Mouse (Mus musculus) midbrain, embryonic 15.5 days (tissue): ENCODE results near the gene Gprin1. TPM values are rescaled to one million over a fixed set of nuclear protein-coding genes. Genes with fewer than 3 reads are reported as not detected.

ENCODE experiments used
- polyA plus RNA-seq: library from polyadenylated mRNA; unstranded; fragments of >200 nt; fragmentation: Nextera tagmentation; extraction: Ambion mirVana; gene quantifications from 2 replicates; pipeline ENCODE4 v1.2.1, GENCODE M21; 2015

Gene Gprin1
- polyA plus RNA-seq, 1 experiment from 2014 or later, result 26.0 TPM

Other genes starting within 250 kb of the Gprin1 start
- 23.8 and 27.2 TPM in 2 replicates for gene Simc1, start 246.1 kb downstream of the Gprin1 start, polyA plus RNA-seq
- gene 4833439L19Rik, start 184.4 kb downstream of the Gprin1 start, polyA plus RNA-seq, result 271 and 282 TPM in 2 replicates
- 116 and 121 TPM in 2 replicates for gene Arl10, start 174.9 kb downstream of the Gprin1 start, polyA plus RNA-seq
- 56.9 and 59.3 TPM in 2 replicates for gene Nop16, start 159.8 kb downstream of the Gprin1 start, polyA plus RNA-seq
- 229 and 232 TPM in 2 replicates for gene Higd2a, start 159.7 kb downstream of the Gprin1 start, polyA plus RNA-seq
- gene Cltb, start 138.5 kb downstream of the Gprin1 start, polyA plus RNA-seq, result 200 and 201 TPM in 2 replicates
- gene Faf2, start 128.1 kb downstream of the Gprin1 start, polyA plus RNA-seq, result 64.6 and 70.2 TPM in 2 replicates
- gene Rnf44, start 56.0 kb downstream of the Gprin1 start, polyA plus RNA-seq, result 92.2 and 97.3 TPM in 2 replicates
- gene Cdhr2, start 48.4 kb downstream of the Gprin1 start, polyA plus RNA-seq, result 0.15 and 0.30 TPM in 2 replicates
- gene Sncb, start 16.7 kb upstream of the Gprin1 start, polyA plus RNA-seq, result 56.0 and 56.4 TPM in 2 replicates
- not detected in 2 replicates for gene Eif4e1b, start 34.1 kb upstream of the Gprin1 start, polyA plus RNA-seq
- 49.3 and 54.0 TPM in 2 replicates for gene Tspan17, start 39.5 kb upstream of the Gprin1 start, polyA plus RNA-seq
- gene Unc5a, start 199.5 kb upstream of the Gprin1 start, polyA plus RNA-seq, result 15.7 and 16.1 TPM in 2 replicates